Mouse (Mus musculus) layer of hippocampus, postnatal 10 days (tissue): ENCODE data around the gene Gm15013. TPM values are rescaled to one million over a fixed set of nuclear protein-coding genes. Genes with fewer than 3 reads are reported as not detected.
"Not testable (repeated sequence)": the region's sequence is repeated elsewhere in the genome, so short reads cannot be mapped to it uniquely, and the experiment has no call there.

Experiments
- DNase-seq, 2 experiments: peaks; one replicate each; pipeline ENCODE4 v3.0.0; 2021; ENCODE audit warnings: low spot score in 2 of 2
- long read RNA-seq: library from polyadenylated mRNA; stranded (forward); transcript quantifications from one replicate; pipeline ENCODE4 v2.0.0, GENCODE M21; 2023
- total RNA-seq, 2 experiments: library from RNA; stranded (reverse); gene quantifications; 2 replicates each; pipeline ENCODE4 v1.2.3; 2021

Gm15013 gene
- total RNA-seq = not detected
- long read RNA-seq = 0 reads

GRCm38 (mm10) chrX:139714381-139714780, at the start of gene Gm15013:
Gene Gm15013 (minus strand): TSS chrX:139714481.
- DNase-seq = no peak

- peak in 1 of 2 experiments; percentile 32 for DNase-seq
Observed at GRCm38 (mm10) chrX:139762546-139762945, 48.3 kb upstream of the Gm15013 start.

GRCm38 (mm10) chrX:139758634-139759033, 44.4 kb upstream of the Gm15013 start:
- DNase-seq = not testable (repeated sequence)

GRCm38 (mm10) chrX:139751855-139752254, 37.6 kb upstream of the Gm15013 start:
- peak; percentile 49 to 60 for DNase-seq

GRCm38 (mm10) chrX:139737066-139737465, 22.8 kb upstream of the Gm15013 start:
- DNase-seq = no peak

GRCm38 (mm10) chrX:139730541-139730940, 16.3 kb upstream of the Gm15013 start:
- DNase-seq = no peak

- no peak for DNase-seq
Observed at GRCm38 (mm10) chrX:139722350-139722749, 8.1 kb upstream of the Gm15013 start.

- peak; percentile 63 to 67 for DNase-seq
Observed at GRCm38 (mm10) chrX:139684775-139685695, 29.2 kb downstream of the Gm15013 start, which contains the start of gene Tbc1d8b. Gene Tbc1d8b (plus strand): TSS chrX:139684996.

- no peak for DNase-seq
Observed at GRCm38 (mm10) chrX:139684410-139684774, 29.9 kb downstream of the Gm15013 start.

GRCm38 (mm10) chrX:139665829-139666228, 48.5 kb downstream of the Gm15013 start:
- no peak for DNase-seq

Other genes starting within 250 kb of the Gm15013 start
- under 1 TPM; 0.29 to 0.30 TPM for gene D330045A20Rik, start 234.1 kb downstream of the Gm15013 start, total RNA-seq
- gene Rnf128, start 151.2 kb downstream of the Gm15013 start, total RNA-seq = 10 to 100 TPM; 13.3 to 13.7 TPM
- 1 to 10 TPM; 5.7 to 6.2 TPM for gene Tbc1d8b, start 29.5 kb downstream of the Gm15013 start, total RNA-seq
- gene Ripply1, start 67.9 kb upstream of the Gm15013 start, total RNA-seq = not detected
- 1 to 10 TPM in 1 of 2 experiments, under 1 TPM in 1; 0.91 to 3.1 TPM for gene Cldn2, start 86.3 kb upstream of the Gm15013 start, total RNA-seq
- gene Morc4, start 157.2 kb upstream of the Gm15013 start, total RNA-seq = 1 to 10 TPM; 5.6 to 6.5 TPM